Mouse (Mus musculus) small intestine, adult 2 months (tissue): Measurements from ENCODE around the gene Chst11.
A peak's percentile ranks its signal among the peaks of the same experiment; 100 is the strongest.

Experiments
- CTCF ChIP-seq: fragments of 200-500 bp; IDR thresholded peaks from 2 replicates; pipeline ENCODE4 v1.5.1; 2012; ENCODE audit warnings: low read depth, mild to moderate bottlenecking, control low read depth, inconsistent platforms, low read length, moderate library complexity, mixed read lengths; ENCODE audit not compliant: insufficient replicate concordance, insufficient read length; ENCODE audit errors: extremely low read depth
- POLR2A ChIP-seq: fragments of 200-500 bp; IDR thresholded peaks from 2 replicates; pipeline ENCODE4 v1.6.1; 2012; ENCODE audit warnings: low read depth, mild to moderate bottlenecking, control low read depth, inconsistent platforms, low read length, moderate library complexity

DNA sequence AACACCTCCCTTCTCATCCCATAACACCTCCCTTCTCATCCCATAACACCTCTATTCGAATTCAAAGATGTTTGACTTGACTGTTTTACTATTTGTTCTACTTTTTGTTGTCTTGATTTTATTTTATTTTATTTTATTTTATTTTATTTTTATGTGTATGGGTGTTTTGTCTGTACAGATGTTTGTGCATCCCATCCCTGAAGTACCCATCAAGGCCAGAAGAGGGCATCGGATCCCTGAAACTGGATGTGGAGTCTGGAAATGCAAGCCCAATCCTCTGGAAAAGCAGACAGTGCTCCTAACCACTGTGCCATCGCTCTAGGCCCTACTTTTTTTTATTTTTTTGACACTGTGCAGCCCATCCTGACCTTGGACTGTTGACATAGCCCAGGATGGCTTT, 239.7 kb downstream of the Chst11 start:
- TF ChIP-seq CTCF = peak; percentile 42; the same call in 1 of the 2 replicates
- TF ChIP-seq POLR2A = no peak
